Mouse (Mus musculus): ENCODE measurements around the gene Cd2bp2.

GRCm38 (mm10) chr7:127153477-127153876 is 42.4 kb downstream of the Cd2bp2 start:
- TF ChIP-seq CTCF (conservative IDR thresholded peaks at IDR 0.05; ENCODE audit: low read length) (no peak), POU5F1 (IDR thresholded peaks at IDR 0.05; ENCODE audit: borderline replicate concordance, low read length) (no peak), NANOG (IDR thresholded peaks at IDR 0.05; ENCODE audit: borderline replicate concordance, low read length) (no peak)
